Mouse (Mus musculus) cerebellum, adult 9-11 months (tissue): Measurements from ENCODE around the gene Rps6ka5.

Source experiments
- DNase-seq: peaks from one replicate; pipeline ENCODE4 v3.0.0; 2022

The Rps6ka5 gene

DNA sequence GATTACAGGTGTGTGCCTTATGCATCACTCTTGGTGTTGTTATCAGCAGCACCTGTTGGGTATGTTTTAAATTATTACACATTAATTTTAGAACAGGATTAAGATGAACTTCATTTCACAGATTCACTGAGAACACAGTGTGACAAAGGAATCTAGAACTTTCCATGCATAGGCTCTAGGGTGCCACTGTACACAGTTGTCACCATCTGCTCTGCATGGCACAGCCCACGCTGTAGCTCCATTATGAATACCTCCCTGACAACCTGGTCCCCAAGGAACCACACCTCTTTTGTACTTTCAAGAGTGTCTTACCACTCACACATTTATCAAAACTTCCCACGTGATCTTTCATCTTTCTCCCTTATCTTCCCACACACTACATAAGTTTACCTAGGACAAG is 140.2 kb downstream of the Rps6ka5 start:
- no peak for DNase-seq

GRCm38 (mm10) chr12:100579221-100579620 is 147.6 kb downstream of the Rps6ka5 start:
- DNase-seq: peak; percentile 40

DNA sequence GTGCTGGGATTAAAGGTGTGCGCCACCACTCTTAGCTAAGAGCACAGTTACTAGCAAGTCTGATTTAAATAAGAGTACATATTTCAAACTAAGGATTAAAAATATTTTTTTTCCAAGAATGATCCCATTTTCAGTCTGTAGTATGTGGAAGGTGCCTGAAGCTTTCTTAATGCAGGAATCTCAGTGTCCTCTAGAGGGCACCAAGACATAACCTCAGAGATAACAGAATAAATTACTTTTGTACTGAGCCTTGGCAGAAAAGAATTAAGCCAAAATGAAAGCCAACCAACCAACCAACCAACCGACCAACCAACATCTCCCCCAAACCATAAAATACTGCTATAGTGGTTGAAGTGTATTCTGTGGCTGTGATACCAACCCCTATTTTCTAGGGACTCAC is 148.5 kb downstream of the Rps6ka5 start:
- DNase-seq: peak; percentile 44

GRCm38 (mm10) chr12:100575739-100576138 is 151.0 kb downstream of the Rps6ka5 start:
- DNase-seq: no peak

- no peak for DNase-seq
Measured at GRCm38 (mm10) chr12:100570522-100571072, 156.2 kb downstream of the Rps6ka5 start.

- DNase-seq: no peak
Measured at GRCm38 (mm10) chr12:100568831-100569230, 158.0 kb downstream of the Rps6ka5 start.

GRCm38 (mm10) chr12:100568105-100568504 is 158.7 kb downstream of the Rps6ka5 start:
- DNase-seq: no peak

DNA sequence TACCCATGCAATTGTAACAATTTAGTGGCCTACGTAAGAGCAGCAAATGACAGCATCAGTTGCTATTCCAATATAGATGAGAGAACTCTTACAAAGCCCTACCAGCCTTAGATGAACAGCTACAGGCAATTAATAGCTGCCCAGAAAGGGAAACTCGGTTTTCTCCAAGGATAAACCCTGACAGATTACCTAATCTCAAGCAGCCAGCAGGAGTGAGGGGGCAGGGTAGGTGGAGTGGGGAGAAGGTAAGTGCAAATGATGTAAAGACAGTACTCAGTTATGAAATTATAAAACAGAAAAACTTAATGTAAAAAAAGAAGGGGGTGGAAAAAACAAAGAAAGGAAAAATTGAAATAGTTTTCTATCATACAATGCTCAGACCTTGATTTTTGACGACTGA is 159.2 kb downstream of the Rps6ka5 start:
- DNase-seq: no peak

DNA sequence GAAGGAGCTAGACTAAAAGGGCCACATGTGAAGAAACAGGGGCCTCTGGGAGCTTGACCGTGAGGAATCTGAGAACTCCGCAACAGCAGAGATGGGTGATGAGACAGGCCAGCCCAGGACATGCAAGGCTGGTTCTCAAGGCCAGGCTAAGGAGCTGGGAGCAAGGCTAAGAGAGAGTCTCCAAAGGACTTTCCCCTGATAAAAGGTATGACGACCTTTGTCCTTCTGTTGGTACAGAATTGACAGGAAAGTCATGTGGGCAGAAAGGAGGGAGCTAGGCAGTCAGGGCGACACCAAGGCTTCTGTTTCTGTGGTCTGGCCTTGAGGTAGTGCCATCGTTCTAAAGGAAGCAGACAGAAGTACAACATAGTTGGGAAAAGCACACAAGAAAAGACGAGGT is 173.1 kb downstream of the Rps6ka5 start:
- no peak for DNase-seq

DNA sequence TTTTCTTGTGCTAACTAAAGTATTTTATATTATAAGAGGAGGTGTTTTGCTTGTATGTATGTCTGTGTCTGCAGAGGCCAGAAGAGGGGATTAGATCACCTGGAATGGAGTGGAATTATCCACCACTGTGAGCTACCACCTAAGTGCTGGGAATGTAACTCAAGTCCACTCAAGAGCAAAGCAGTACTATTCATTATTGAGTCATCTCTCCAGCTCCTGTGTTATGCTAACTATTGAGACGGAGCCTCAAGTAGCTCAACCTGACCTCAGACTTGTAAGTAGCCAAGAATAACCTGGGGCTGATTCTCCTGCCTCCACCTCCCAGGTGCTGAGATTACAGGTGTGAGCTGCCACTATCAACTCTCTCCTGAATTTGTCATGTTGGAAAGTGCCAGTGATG is 174.8 kb downstream of the Rps6ka5 start:
- DNase-seq: no peak

DNA sequence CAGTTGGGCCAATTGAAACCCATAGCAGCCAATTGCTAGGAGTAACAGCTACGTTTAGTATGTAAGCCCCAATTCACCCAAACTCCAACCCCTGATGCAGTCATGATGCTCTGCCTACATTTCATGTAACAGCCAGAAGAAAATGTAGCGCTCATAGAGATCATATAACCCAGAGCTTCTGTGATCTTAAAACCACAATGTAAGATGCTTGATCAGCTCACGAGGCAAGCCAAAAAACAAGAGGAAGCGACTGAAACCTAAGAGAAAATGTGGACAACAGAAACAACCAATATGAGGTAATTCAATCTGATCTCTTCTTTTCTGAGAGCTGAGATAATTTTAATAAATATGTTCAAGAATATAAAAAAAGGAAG is 182.6 kb downstream of the Rps6ka5 start:
- DNase-seq: no peak

DNA sequence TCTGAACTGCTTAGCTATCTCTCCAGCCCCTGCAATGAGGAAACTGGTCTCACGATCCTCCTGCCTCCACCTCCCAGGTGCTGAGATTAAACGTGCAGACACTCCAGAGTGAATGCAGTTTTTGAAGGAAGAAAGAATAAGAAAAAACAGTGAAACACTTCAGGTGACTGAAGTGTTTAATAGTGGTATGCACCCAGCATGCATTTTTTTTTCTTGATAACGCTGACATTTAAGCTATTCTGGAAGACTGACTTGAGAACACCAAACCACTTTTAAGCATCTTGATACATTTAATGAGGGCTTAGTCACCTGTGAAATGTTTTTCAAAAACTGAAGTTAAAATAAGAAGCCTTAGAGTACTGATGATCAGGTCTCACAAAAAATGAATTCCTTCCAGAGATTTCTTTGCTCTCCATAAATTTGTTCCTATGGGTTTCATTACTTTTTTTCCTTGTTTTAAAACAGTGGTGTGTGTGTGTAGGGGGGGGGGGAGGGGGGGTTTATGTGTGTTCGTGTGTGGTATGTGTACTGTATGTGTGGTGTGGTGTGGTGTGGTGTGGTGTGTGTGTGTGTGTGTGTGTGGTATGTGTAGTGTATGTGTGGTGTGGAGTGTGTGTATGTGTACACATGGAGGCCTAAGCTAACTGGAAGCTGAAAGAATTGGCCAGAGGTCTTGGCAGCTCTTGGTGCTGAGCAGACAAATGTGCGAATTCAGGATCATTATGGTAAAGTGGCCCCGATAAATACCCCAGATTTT is 183.2 kb downstream of the Rps6ka5 start:
- DNase-seq: no peak

DNA sequence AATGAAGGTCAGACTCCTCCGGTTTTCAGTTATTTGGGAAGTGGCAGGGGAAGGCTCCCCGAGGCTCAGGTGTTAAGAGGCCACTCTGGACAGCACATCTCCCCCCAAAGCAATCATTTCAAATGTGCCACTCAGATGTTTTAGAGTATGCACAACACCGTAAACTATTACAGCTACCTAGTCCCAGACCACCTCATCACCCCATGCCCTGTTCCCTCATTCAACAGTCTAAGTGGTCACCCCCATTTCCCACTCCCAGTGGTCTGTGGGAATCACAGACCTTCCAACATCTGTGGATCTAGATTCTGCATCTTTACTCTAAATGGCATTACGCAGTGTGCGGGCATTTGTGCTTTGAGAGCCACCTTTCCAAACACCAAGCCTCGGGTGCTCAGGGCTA is 184.3 kb downstream of the Rps6ka5 start:
- DNase-seq: no peak

DNA sequence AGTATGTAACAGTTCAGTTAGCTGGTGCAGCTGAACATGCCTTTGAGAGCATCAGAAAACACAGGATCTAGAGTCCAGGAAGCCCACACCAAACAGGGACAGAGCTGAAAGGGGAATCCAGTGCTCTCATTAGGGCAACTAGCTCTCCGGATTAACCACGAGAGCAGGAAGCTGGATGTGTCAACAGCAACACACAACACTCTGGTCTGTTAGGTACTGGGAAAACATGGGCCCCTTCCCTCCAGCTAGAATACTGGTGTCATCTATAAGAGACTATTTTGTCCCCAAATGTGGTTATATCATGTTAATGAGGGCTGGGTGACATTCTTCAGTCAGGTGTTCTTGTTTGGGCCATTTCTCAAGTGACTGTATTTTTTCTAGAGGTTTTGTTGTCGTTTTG is 184.7 kb downstream of the Rps6ka5 start:
- no peak for DNase-seq

DNA sequence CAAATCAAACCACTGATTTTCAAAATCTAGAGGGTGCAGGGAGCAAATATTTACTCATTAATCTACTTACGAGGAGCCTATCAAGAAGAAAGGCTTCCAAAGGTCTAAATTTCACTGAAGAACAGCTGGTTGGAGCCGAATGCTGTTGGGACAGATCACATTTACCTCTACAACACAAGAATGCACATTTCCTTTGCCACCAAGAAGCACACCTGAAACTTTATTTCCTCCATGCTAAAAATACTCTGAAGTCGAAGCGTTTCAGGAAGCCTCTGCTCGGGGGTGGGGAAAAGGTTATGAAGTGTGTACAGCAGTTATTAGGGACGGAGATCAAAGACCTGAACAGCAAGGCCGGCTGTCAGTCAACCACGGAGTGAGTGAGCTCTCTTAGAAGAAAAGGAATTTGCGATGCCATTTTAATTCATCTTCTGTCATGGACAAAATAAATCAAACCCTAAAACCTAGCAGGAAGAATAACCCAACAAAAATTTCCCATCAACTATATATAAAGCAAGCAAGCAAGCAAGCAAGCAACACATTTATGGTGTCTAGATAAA is 187.5 kb downstream of the Rps6ka5 start:
- no peak for DNase-seq

DNA sequence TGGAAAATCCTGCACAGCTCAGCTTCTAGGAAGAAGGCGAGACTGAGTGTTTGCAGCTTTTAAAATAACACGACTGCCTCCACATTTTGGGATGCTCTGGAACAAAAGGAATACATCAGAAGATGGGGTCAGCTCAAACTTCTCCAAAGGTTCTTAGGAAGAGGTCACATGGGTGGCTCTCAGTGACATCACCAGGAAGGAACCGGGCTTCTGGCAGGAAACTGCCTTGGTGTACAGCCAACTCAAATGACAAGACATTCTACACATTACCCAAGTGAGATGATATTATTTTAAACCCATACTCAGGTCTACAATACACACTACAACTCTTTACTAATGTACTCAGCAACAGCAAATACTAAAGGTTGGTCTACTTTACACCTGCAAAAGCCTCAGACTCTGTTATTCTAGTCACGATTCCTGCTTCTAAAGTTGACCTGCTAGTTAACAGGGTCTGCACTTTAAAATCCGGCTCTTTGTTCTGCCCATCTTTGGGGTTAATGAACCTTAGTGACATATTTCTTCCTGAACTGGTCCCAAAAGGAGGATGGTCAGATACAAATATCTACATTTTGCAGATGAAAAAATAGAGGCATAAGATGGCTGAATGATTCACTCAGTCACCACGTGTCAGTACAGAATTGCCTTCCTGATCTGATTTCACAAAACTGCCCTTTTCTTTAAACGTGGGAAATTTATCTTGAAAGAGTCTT is 188.2 kb downstream of the Rps6ka5 start:
- DNase-seq: no peak

- no peak for DNase-seq
Measured at GRCm38 (mm10) chr12:100537091-100537490, 189.7 kb downstream of the Rps6ka5 start.

DNA sequence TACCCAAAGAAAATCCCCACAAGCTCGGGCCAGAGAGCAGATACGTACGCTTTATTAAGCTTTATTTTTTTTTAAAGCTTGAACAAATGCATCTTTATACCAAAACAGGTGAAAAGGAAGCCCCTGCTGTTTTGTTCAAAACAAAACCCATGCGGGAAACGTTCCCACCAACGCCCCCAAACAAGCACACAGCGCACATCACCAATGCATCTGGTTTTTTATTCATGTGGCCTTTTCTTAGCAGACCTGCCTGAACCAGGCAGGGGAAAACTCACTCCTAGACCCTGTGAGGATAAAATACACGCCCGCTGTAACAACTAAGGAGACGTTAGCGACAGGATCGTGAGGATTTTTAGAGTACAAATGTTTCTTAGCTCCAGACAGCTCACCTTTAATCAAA is 191.8 kb downstream of the Rps6ka5 start:
- no peak for DNase-seq

GRCm38 (mm10) chr12:100534028-100534427 is 192.8 kb downstream of the Rps6ka5 start:
- DNase-seq: no peak

GRCm38 (mm10) chr12:100533209-100533608 is 193.6 kb downstream of the Rps6ka5 start:
- DNase-seq: no peak

- DNase-seq: no peak
Measured at GRCm38 (mm10) chr12:100531740-100532139, 195.0 kb downstream of the Rps6ka5 start.

GRCm38 (mm10) chr12:100530871-100531270 is 195.9 kb downstream of the Rps6ka5 start:
- DNase-seq: no peak

- DNase-seq: no peak
Measured at GRCm38 (mm10) chr12:100529651-100530050, 197.1 kb downstream of the Rps6ka5 start.

GRCm38 (mm10) chr12:100529172-100529571 is 197.6 kb downstream of the Rps6ka5 start:
- DNase-seq: no peak
